Mouse (Mus musculus) midbrain, postnatal 0 days (tissue): ENCODE measurements around the gene Vwa3b. TPM values are rescaled to one million over a fixed set of nuclear protein-coding genes. Genes with fewer than 3 reads are reported as not detected.

Experiments
- ATAC-seq: fragments of 200-750 bp; cut with Nextera tagmentation; 2 replicates; pipeline ENCODE4 v1.8.0; 2017; ENCODE audit warnings: moderate number of reproducible peaks, mild to moderate bottlenecking, moderate TSS enrichment, moderate library complexity; ENCODE audit not compliant: low FRiP score
- DNase-seq: peaks from one replicate; pipeline ENCODE4 v3.0.0-alpha.2; 2015; ENCODE audit warnings: low spot score
- H3K27ac ChIP-seq: fragments of 300-500 bp; sonication (generic); 2 replicates; pipeline ENCODE4 v1.5.1; 2014; ENCODE audit warnings: low read depth, mild to moderate bottlenecking, low read length, mixed read lengths
- H3K27me3 ChIP-seq: fragments of 300-500 bp; sonication (generic); 2 replicates; pipeline ENCODE4 v1.6.1; 2014; ENCODE audit warnings: low read length, control low read depth, mixed read lengths; ENCODE audit not compliant: insufficient read depth
- H3K36me3 ChIP-seq: fragments of 300-500 bp; sonication (generic); 2 replicates; pipeline ENCODE4 v1.6.1; 2014; ENCODE audit warnings: low read length, control low read depth, mixed read lengths; ENCODE audit not compliant: insufficient read depth
- H3K4me1 ChIP-seq: fragments of 300-500 bp; sonication (generic); 2 replicates; pipeline ENCODE4 v1.6.1; 2014; ENCODE audit warnings: mild to moderate bottlenecking, control low read depth, antibody characterized with exemption, low read length, mixed read lengths; ENCODE audit not compliant: insufficient read depth
- H3K4me2 ChIP-seq: fragments of 300-500 bp; sonication (generic); 2 replicates; pipeline ENCODE4 v1.6.1; 2014; ENCODE audit warnings: low read depth, mild to moderate bottlenecking, low read length, mixed read lengths; ENCODE audit not compliant: poor library complexity, severe bottlenecking
- H3K4me3 ChIP-seq: fragments of 300-500 bp; sonication (generic); 2 replicates; pipeline ENCODE4 v1.5.1; 2014; ENCODE audit warnings: low read depth, mild to moderate bottlenecking, low read length, moderate library complexity
- H3K9ac ChIP-seq: fragments of 300-500 bp; sonication (generic); replicated peaks from 2 replicates; pipeline ENCODE4 v1.6.1; 2014; ENCODE audit warnings: mild to moderate bottlenecking, low read length, moderate library complexity, mixed read lengths; ENCODE audit not compliant: poor library complexity, severe bottlenecking
- H3K9me3 ChIP-seq: fragments of 300-500 bp; sonication (generic); 2 replicates; pipeline ENCODE4 v1.6.1; 2016; ENCODE audit warnings: low read length, control low read depth
- CTCF ChIP-seq: IDR thresholded peaks from 2 replicates; pipeline ENCODE4 v1.5.1; 2016; ENCODE audit warnings: antibody characterized with exemption, mild to moderate bottlenecking
- WGBS: fragments of 180-500 bp; shearing (Covaris S2); extraction: QIAGEN DNeasy Blood & Tissue Kit; methylation state at CpG from one replicate; pipeline ENCODE4 v1.1.7; 2014; 5-methylcytosine and 5-hydroxymethylcytosine counted together
- polyA plus RNA-seq: library from polyadenylated mRNA; unstranded; fragments of >200 nt; fragmentation: Nextera tagmentation; extraction: Ambion mirVana; gene quantifications from 2 replicates; pipeline ENCODE4 v1.2.1, GENCODE M21; 2015
- total RNA-seq: library from RNA; depleted of rRNA; stranded (reverse); fragments of >200 nt; gene quantifications from 2 replicates; pipeline ENCODE4 v1.2.3, GENCODE M21; 2014; rRNA removed

Gene Vwa3b
- total RNA-seq (1.1 and 1.2 TPM in 2 replicates), polyA plus RNA-seq (0.69 and 1.6 TPM in 2 replicates)

- Histone ChIP-seq H3K9me3 (no peaks in the 10 kb centered on the region), H3K4me3 (no peak within 1 kb of the TSS), H3K27me3 (no peaks in the 10 kb centered on the region), H3K27ac (no peak within 1 kb of the TSS), H3K36me3 (no peaks in the 10 kb centered on the region), H3K9ac (no peak within 1 kb of the TSS), H3K4me1 (no peaks in the 10 kb centered on the region), H3K4me2 (no peak within 1 kb of the TSS)
- no peak for TF ChIP-seq CTCF
- DNase-seq (no peak), ATAC-seq (no peak)
- 81% methylated on average over 5 of the region's 5 CpGs for WGBS
Measured at GRCm38 (mm10) chr1:37025962-37026686, at the start of gene Vwa3b. Vwa3b (plus strand) TSS chr1:37026596.

- no peak for TF ChIP-seq CTCF
- Histone ChIP-seq H3K4me3 (no peak overlapping the region), H3K4me1 (no peaks in the 10 kb centered on the region), H3K27ac (no peak overlapping the region), H3K27me3 (no peaks in the 10 kb centered on the region), H3K4me2 (no peak overlapping the region), H3K9ac (no peak overlapping the region), H3K36me3 (no peaks in the 10 kb centered on the region), H3K9me3 (no peaks in the 10 kb centered on the region)
- WGBS: 87% methylated on average over 4 of the region's 4 CpGs
- DNase-seq (no peak), ATAC-seq (no peak)
Measured at GRCm38 (mm10) chr1:36976770-36977169, 49.6 kb upstream of the Vwa3b start.

DNA sequence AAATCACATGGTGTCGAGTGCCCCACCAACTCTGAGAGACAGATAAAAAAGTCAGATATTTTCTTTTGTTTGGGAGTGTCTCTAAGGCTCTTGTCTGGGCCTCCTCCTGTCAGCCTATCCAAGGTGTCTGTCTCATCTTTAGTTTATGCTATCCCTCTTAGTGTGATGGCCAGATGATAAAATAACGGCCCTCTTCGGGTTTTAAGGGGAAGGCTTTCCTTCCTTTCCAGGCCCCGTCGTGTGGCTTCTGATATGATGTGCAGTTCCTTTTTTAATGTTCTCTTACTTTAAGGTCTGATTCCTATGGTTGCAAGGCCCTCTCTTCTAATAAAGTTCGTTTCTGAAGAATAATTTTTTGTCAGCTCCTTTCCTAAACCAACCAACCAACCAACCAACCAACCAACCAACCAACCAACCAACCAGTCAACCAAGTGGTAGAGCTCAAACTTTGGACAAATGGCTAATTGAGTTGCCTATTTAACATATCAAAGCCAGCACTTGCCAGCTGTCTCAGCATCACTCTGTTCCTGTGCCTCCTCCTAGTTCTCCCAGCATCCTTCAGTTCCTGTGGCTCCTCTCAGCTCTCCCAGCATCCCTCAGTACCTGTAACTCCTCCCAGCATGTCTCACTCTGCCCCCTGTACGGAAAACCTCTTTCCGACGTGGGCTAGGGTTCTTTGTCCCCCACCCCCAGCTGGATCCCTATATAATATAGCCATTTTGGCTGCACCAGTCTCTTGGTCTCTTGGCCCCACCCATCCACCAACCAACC is 44.0 kb upstream of the Vwa3b start:
- H3K9me3 ChIP-seq: no peaks in the 10 kb centered on the region
- 89% methylated on average over 9 of the region's 9 CpGs for WGBS
- no peak for DNase-seq
- no peak for ATAC-seq
- H3K36me3 ChIP-seq: no peaks in the 10 kb centered on the region
- H3K27ac ChIP-seq: no peak overlapping the region
- H3K4me3 ChIP-seq: no peak overlapping the region
- TF ChIP-seq CTCF: no peak
- no peak overlapping the region for H3K9ac ChIP-seq
- no peak overlapping the region for H3K4me2 ChIP-seq
- H3K4me1 ChIP-seq: no peaks in the 10 kb centered on the region
- no peaks in the 10 kb centered on the region for H3K27me3 ChIP-seq

GRCm38 (mm10) chr1:36983754-36984153 is 42.6 kb upstream of the Vwa3b start:
- no peak for TF ChIP-seq CTCF
- no peak overlapping the region for H3K4me2 ChIP-seq
- no peak overlapping the region for H3K27ac ChIP-seq
- ATAC-seq: no peak
- no peak overlapping the region for H3K4me3 ChIP-seq
- no peaks in the 10 kb centered on the region for H3K4me1 ChIP-seq
- 36% methylated on average over 4 of the region's 4 CpGs for WGBS
- H3K27me3 ChIP-seq: no peaks in the 10 kb centered on the region
- no peak for DNase-seq
- no peak overlapping the region for H3K9ac ChIP-seq
- H3K9me3 ChIP-seq: no peaks in the 10 kb centered on the region
- H3K36me3 ChIP-seq: no peaks in the 10 kb centered on the region

GRCm38 (mm10) chr1:36984406-36984805 is 42.0 kb upstream of the Vwa3b start:
- no peak for TF ChIP-seq CTCF
- no peaks in the 10 kb centered on the region for H3K27me3 ChIP-seq
- no peak overlapping the region for H3K4me3 ChIP-seq
- ATAC-seq (no peak), DNase-seq (no peak)
- no peak overlapping the region for H3K27ac ChIP-seq
- H3K4me1 ChIP-seq: no peaks in the 10 kb centered on the region
- no peaks in the 10 kb centered on the region for H3K36me3 ChIP-seq
- no peak overlapping the region for H3K9ac ChIP-seq
- H3K4me2 ChIP-seq: no peak overlapping the region
- H3K9me3 ChIP-seq: no peaks in the 10 kb centered on the region
- 29% methylated on average over 6 of the region's 6 CpGs for WGBS

- no peaks in the 10 kb centered on the region for H3K4me1 ChIP-seq
- TF ChIP-seq CTCF: no peak
- no peak overlapping the region for H3K4me3 ChIP-seq
- no peak overlapping the region for H3K9ac ChIP-seq
- DNase-seq (no peak), ATAC-seq (no peak)
- no peaks in the 10 kb centered on the region for H3K27me3 ChIP-seq
- WGBS: 17% methylated on average over 6 of the region's 6 CpGs
- H3K9me3 ChIP-seq: no peaks in the 10 kb centered on the region
- no peaks in the 10 kb centered on the region for H3K36me3 ChIP-seq
- no peak overlapping the region for H3K4me2 ChIP-seq
- H3K27ac ChIP-seq: no peak overlapping the region
Measured at GRCm38 (mm10) chr1:36985896-36986295, 40.5 kb upstream of the Vwa3b start.
